Comparison of ENCODE assay signal across 8 mouse cellular contexts in genomic region chr8:8658426-8659224, GRCm38 (mm10). TPM values are rescaled to one million over a fixed set of nuclear protein-coding genes. Genes with fewer than 3 reads are reported as not detected.
DNase-seq lines count a peak whose midpoint lies in the region; ATAC-seq and TF ChIP-seq lines count a peak whose summit lies in the region.

No protein-coding gene starts in this region.

- H3K4me3 ChIP-seq in brown adipose tissue, adult 24 weeks (ENCODE audit: insufficient read depth, low read depth, low read length): peak overlapping the region; percentile 81
- H3K4me3 ChIP-seq in forebrain, embryonic 14.5 days (ENCODE audit: low read depth, low read length): peak overlapping the region; percentile 98
- peak overlapping the region; percentile 79 for H3K4me3 ChIP-seq in heart, postnatal 0 days (ENCODE audit: low read depth, low read length)
- H3K4me3 ChIP-seq in liver, embryonic 16.5 days (ENCODE audit: low read depth, low read length): peak overlapping the region; percentile 70
- peak overlapping the region; percentile 90 for H3K4me3 ChIP-seq in neural tube, embryonic 14.5 days (ENCODE audit: low read depth, low read length)

- peak; percentile 44 for ATAC-seq in forebrain, embryonic 14.5 days
- peak; percentile 60 for ATAC-seq in heart, postnatal 0 days (ENCODE audit: insufficient read depth, low read depth)
- no peak for ATAC-seq in liver, embryonic 16.5 days (ENCODE audit: low read depth)
- ATAC-seq in neural tube, embryonic 14.5 days (ENCODE audit: low read depth): peak; percentile 36

- DNase-seq in 3T3-L1 (ENCODE audit: low read depth, low spot score): peak; percentile 96
- peak; percentile 95 for DNase-seq in forebrain, embryonic 14.5 days (ENCODE audit: low spot score)
- DNase-seq in heart, postnatal 0 days (ENCODE audit: low spot score): peak; percentile 90
- peak; percentile 88 to 92 for DNase-seq in kidney, postnatal 36 days
- peak; percentile 69 for DNase-seq in testis, postnatal 14 days (ENCODE audit: low spot score)

- no peaks in the 10 kb centered on the region for H3K9me3 ChIP-seq in forebrain, embryonic 14.5 days (replicated peaks; ENCODE audit: control insufficient read depth, low read length)
- no peaks in the 10 kb centered on the region for H3K9me3 ChIP-seq in heart, postnatal 0 days (replicated peaks; ENCODE audit: control insufficient read depth, low read length)
- H3K9me3 ChIP-seq in liver, embryonic 16.5 days (replicated peaks; ENCODE audit: control insufficient read depth, low read length): no peaks in the 10 kb centered on the region
- H3K9me3 ChIP-seq in neural tube, embryonic 14.5 days (ENCODE audit: control insufficient read depth, low read length): no peaks in the 10 kb centered on the region

- H3K9ac ChIP-seq in forebrain, embryonic 14.5 days (ENCODE audit: low read length): peak overlapping the region; percentile 99
- peak overlapping the region; percentile 76 for H3K9ac ChIP-seq in heart, postnatal 0 days (replicated peaks; ENCODE audit: low read depth, low read length)
- H3K9ac ChIP-seq in liver, embryonic 16.5 days (ENCODE audit: low read depth, low read length): no peak overlapping the region
- H3K9ac ChIP-seq in neural tube, embryonic 14.5 days (replicated peaks; ENCODE audit: low read depth, low read length): peak overlapping the region; percentile 81

- H3K27ac ChIP-seq in brown adipose tissue, adult 24 weeks (replicated peaks; ENCODE audit: low read depth, low read length): no peak overlapping the region
- H3K27ac ChIP-seq in forebrain, embryonic 14.5 days (ENCODE audit: low read depth, low read length): peak overlapping the region; percentile 97
- H3K27ac ChIP-seq in heart, postnatal 0 days (ENCODE audit: low read depth): peak overlapping the region; percentile 18; the same call in 1 of the 2 replicates
- H3K27ac ChIP-seq in liver, embryonic 16.5 days (ENCODE audit: low read length): no peak overlapping the region
- peak overlapping the region; percentile 10; the same call in 1 of the 2 replicates for H3K27ac ChIP-seq in neural tube, embryonic 14.5 days (ENCODE audit: low read depth, low read length)

- H3K4me1 ChIP-seq in brown adipose tissue, adult 24 weeks (ENCODE audit: control insufficient read depth, insufficient read depth, insufficient read length, low read length): 0 out of 2 replicates have a peak, but pooled peaks cover 2% of the 10 kb centered on the region
- peaks cover 20% of the 10 kb centered on the region for H3K4me1 ChIP-seq in forebrain, embryonic 14.5 days (ENCODE audit: control insufficient read depth, insufficient read depth, low read length)
- no peaks in the 10 kb centered on the region for H3K4me1 ChIP-seq in heart, postnatal 0 days (ENCODE audit: control insufficient read depth, insufficient read depth)
- peaks cover 9% of the 10 kb centered on the region for H3K4me1 ChIP-seq in liver, embryonic 16.5 days (ENCODE audit: control insufficient read depth, low read depth, low read length)
- peaks cover 27% of the 10 kb centered on the region for H3K4me1 ChIP-seq in neural tube, embryonic 14.5 days (ENCODE audit: control insufficient read depth, insufficient read depth, low read length)

- TF ChIP-seq CTCF in heart, postnatal 0 days (IDR thresholded peaks at IDR 0.05; ENCODE audit: low read depth): peak; percentile 78

- WGBS in forebrain, embryonic 14.5 days: under 1% methylated on average over 19 of the region's 19 CpGs
- 9% methylated on average over 19 of the region's 19 CpGs for WGBS in heart, postnatal 0 days
- WGBS in liver, embryonic 16.5 days (ENCODE audit: insufficient replicate concordance): 12% methylated on average over 19 of the region's 19 CpGs
- WGBS in neural tube, embryonic 14.5 days: 2% methylated on average over 19 of the region's 19 CpGs

- H3K27me3 ChIP-seq in forebrain, embryonic 14.5 days (replicated peaks; ENCODE audit: control insufficient read depth, insufficient read depth, low read length): no peaks in the 10 kb centered on the region
- H3K27me3 ChIP-seq in heart, postnatal 0 days (ENCODE audit: control insufficient read depth, insufficient read depth, low read length): no peaks in the 10 kb centered on the region
- H3K27me3 ChIP-seq in liver, embryonic 16.5 days (ENCODE audit: control insufficient read depth, insufficient read depth, low read depth, low read length): peaks cover 34% of the 10 kb centered on the region
- peaks cover 3% of the 10 kb centered on the region; the same call in 1 of the 2 replicates for H3K27me3 ChIP-seq in neural tube, embryonic 14.5 days (ENCODE audit: control insufficient read depth, insufficient read depth, low read length)

- H3K4me2 ChIP-seq in forebrain, embryonic 14.5 days (ENCODE audit: low read length): peak overlapping the region; percentile 89
- peak overlapping the region; percentile 96 for H3K4me2 ChIP-seq in heart, postnatal 0 days (ENCODE audit: low read depth, low read length)
- 0 out of 2 replicates have a peak overlapping the region, but pooled peaks have one; percentile 92 for H3K4me2 ChIP-seq in liver, embryonic 16.5 days (ENCODE audit: low read depth, low read length)
- peak overlapping the region; percentile 66 for H3K4me2 ChIP-seq in neural tube, embryonic 14.5 days (ENCODE audit: low read depth, low read length)

- no peak for TF ChIP-seq EP300 in heart, postnatal 0 days (IDR thresholded peaks at IDR 0.05; ENCODE audit: low read depth)

- H3K36me3 ChIP-seq in forebrain, embryonic 14.5 days (ENCODE audit: control insufficient read depth, insufficient read depth, low read length): 0 out of 2 replicates have a peak, but pooled peaks cover 3% of the 10 kb centered on the region
- H3K36me3 ChIP-seq in heart, postnatal 0 days (replicated peaks; ENCODE audit: control insufficient read depth, insufficient read depth, low read length): no peaks in the 10 kb centered on the region
- H3K36me3 ChIP-seq in liver, embryonic 16.5 days (ENCODE audit: control insufficient read depth, insufficient read depth): no peaks in the 10 kb centered on the region
- H3K36me3 ChIP-seq in neural tube, embryonic 14.5 days (ENCODE audit: control insufficient read depth, insufficient read depth, low read length): no peaks in the 10 kb centered on the region

RNA-seq across cellular contexts. Expression of gene Efnb2, which starts 2.4 kb away (rescaled TPM):
- 3.3 and 6.5 TPM in 2 replicates for polyA plus RNA-seq in brown adipose tissue, adult 24 weeks (2012; ENCODE audit: insufficient read depth, insufficient read length, missing spikeins)
- polyA plus RNA-seq in forebrain, embryonic 14.5 days (2014; fragmentation: Nextera tagmentation; extraction: Ambion mirVana): 48.9 and 50.2 TPM in 2 replicates
- 13.8 and 16.9 TPM in 2 replicates for total RNA-seq in heart, postnatal 0 days (2014; rRNA removed; ENCODE audit: low replicate concordance)
- 6.2 and 6.8 TPM in 2 replicates for polyA plus RNA-seq in heart, postnatal 0 days (2015; fragmentation: Nextera tagmentation; extraction: Ambion mirVana)
- polyA plus RNA-seq in liver, embryonic 16.5 days (2015; fragmentation: Nextera tagmentation; extraction: Ambion mirVana): 0.54 and 0.67 TPM in 2 replicates
- 17.7 and 27.7 TPM in 2 replicates for polyA plus RNA-seq in neural tube, embryonic 14.5 days (2014; fragmentation: Nextera tagmentation; extraction: Ambion mirVana)

RNA-seq across cellular contexts. Expression of gene Arglu1, which starts 31.7 kb away (rescaled TPM):
- polyA plus RNA-seq in brown adipose tissue, adult 24 weeks (2012; ENCODE audit: insufficient read depth, insufficient read length, missing spikeins): 30.1 and 39.8 TPM in 2 replicates
- polyA plus RNA-seq in forebrain, embryonic 14.5 days (2014; fragmentation: Nextera tagmentation; extraction: Ambion mirVana): 114 and 135 TPM in 2 replicates
- total RNA-seq in heart, postnatal 0 days (2014; rRNA removed; ENCODE audit: low replicate concordance): 35.7 and 38.6 TPM in 2 replicates
- 62.6 and 68.0 TPM in 2 replicates for polyA plus RNA-seq in heart, postnatal 0 days (2015; fragmentation: Nextera tagmentation; extraction: Ambion mirVana)
- 24.7 and 28.2 TPM in 2 replicates for polyA plus RNA-seq in liver, embryonic 16.5 days (2015; fragmentation: Nextera tagmentation; extraction: Ambion mirVana)
- 167 and 187 TPM in 2 replicates for polyA plus RNA-seq in neural tube, embryonic 14.5 days (2014; fragmentation: Nextera tagmentation; extraction: Ambion mirVana)

Comparison
In these comparisons a context has a peak if more than half of its experiments do, and no peak if none do; other contexts are left out.
1. H3K27ac ChIP-seq: peak in forebrain, embryonic 14.5 days (single experiment), heart, postnatal 0 days (single experiment) and neural tube, embryonic 14.5 days (single experiment); none in brown adipose tissue, adult 24 weeks (single experiment) and liver, embryonic 16.5 days (single experiment).
2. Peak in every context shown above with its lines, with median percentiles within 50 percentile points of each other: DNase-seq, H3K4me3 ChIP-seq and H3K4me2 ChIP-seq.